Mouse (Mus musculus) ES-E14 (cell line): ENCODE measurements around the gene Ssbp2. TPM values are rescaled to one million over a fixed set of nuclear protein-coding genes. Genes with fewer than 3 reads are reported as not detected.

Experiments used
- DNase-seq: peaks from one replicate; pipeline ENCODE4 v3.0.0-alpha.2; 2013; ENCODE audit warnings: low read depth, low spot score
- H3K27ac ChIP-seq: 2 replicates; pipeline ENCODE4 v1.5.1; 2012; ENCODE audit warnings: low read depth, mild to moderate bottlenecking, low read length, moderate library complexity, mixed read lengths; ENCODE audit not compliant: poor library complexity, insufficient read depth, severe bottlenecking
- H3K36me3 ChIP-seq: 2 replicates; pipeline ENCODE4 v1.6.1; 2012; ENCODE audit warnings: mild to moderate bottlenecking, low read length, moderate library complexity, mixed read lengths; ENCODE audit not compliant: control insufficient read depth, poor library complexity, insufficient read depth, severe bottlenecking
- H3K4me1 ChIP-seq, 2 experiments: fragments of 150-350 bp in 1 of 2; sonication (generic) in 1 of 2; 2 replicates each; pipeline ENCODE4 v1.6.1; 2012; ENCODE audit warnings: low read length in 2 of 2, mild to moderate bottlenecking in 1 of 2, mixed read lengths in 1 of 2; ENCODE audit not compliant: control insufficient read depth in 2 of 2, insufficient read depth in 2 of 2, poor library complexity in 1 of 2
- H3K4me3 ChIP-seq, 2 experiments: fragments of 150-350 bp in 1 of 2; sonication (generic) in 1 of 2; 2 replicates each; pipeline ENCODE4 v1.5.1; 2012; ENCODE audit warnings: low read length in 2 of 2, low read depth in 1 of 2, mild to moderate bottlenecking in 1 of 2, mixed read lengths in 1 of 2; ENCODE audit not compliant: insufficient read depth in 1 of 2, poor library complexity in 1 of 2, severe bottlenecking in 1 of 2
- H3K9ac ChIP-seq: 2 replicates; pipeline ENCODE4 v1.6.1; 2012; ENCODE audit warnings: low read depth, mild to moderate bottlenecking, low read length, mixed read lengths; ENCODE audit not compliant: poor library complexity, insufficient read depth, severe bottlenecking
- H3K9me3 ChIP-seq: fragments of 150-350 bp; sonication (generic); 2 replicates; pipeline ENCODE4 v1.6.1; 2012; ENCODE audit warnings: low read depth, mild to moderate bottlenecking, low read length; ENCODE audit not compliant: control insufficient read depth, insufficient read depth
- CHD2 ChIP-seq: IDR thresholded peaks from 2 replicates; pipeline ENCODE4 v1.6.1; 2014; ENCODE audit warnings: mild to moderate bottlenecking, low read depth, low read length, inconsistent platforms
- HCFC1 ChIP-seq: IDR thresholded peaks from 2 replicates; pipeline ENCODE4 v1.6.1; 2012; ENCODE audit warnings: low read length, inconsistent platforms, borderline replicate concordance; ENCODE audit not compliant: insufficient read depth
- MAFK ChIP-seq: IDR thresholded peaks from 2 replicates; pipeline ENCODE4 v1.6.1; 2014; ENCODE audit warnings: mild to moderate bottlenecking, low read depth, low read length, inconsistent platforms; ENCODE audit not compliant: insufficient read depth
- ZC3H11A ChIP-seq: IDR thresholded peaks from 2 replicates; pipeline ENCODE4 v1.6.1; 2012; ENCODE audit warnings: low read depth, mild to moderate bottlenecking, inconsistent platforms, low read length, borderline replicate concordance
- ZNF384 ChIP-seq: IDR thresholded peaks from 2 replicates; pipeline ENCODE4 v1.6.1; 2012; ENCODE audit warnings: low read depth, low read length, inconsistent platforms
- in situ Hi-C, 2 experiments: fragments of 600-800 bp; cut with MboI; formaldehyde crosslinking; loops; one replicate each; pipeline ENCODE4 v1.15.1; 2025; ENCODE audit warnings: low sequenced_read_pairs in 2 of 2, inconsistent platforms in 1 of 2; ENCODE audit not compliant: unreplicated experiment in 2 of 2
- total RNA-seq: library from RNA; depleted of rRNA; stranded (reverse); fragments of 300-350 nt; gene quantifications from 2 replicates; pipeline ENCODE4 v1.2.3, GENCODE M21; 2012

The Ssbp2 gene
- total RNA-seq, 1 experiment: 7.2 TPM

DNA sequence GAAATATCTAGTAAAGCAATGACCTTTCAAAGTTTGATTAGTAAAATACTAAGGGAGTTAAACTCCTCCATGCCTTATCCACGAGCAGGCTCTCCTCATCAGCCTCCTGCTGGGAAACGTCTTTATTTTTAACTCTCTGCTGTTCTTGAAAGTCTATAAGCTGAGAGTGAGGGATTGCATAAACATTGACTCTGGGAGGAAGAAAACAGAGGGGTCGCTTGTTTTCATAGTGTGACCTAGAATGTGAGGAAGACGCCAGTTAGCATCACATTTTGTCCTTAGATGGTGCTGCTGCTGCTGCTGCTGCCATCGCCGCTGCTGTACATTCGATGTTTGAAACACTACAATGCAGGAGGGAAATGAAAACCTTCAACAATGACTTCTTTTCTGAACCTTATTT is 233.5 kb downstream of the Ssbp2 start:
- DNase-seq: no peak
- no peak overlapping the region for H3K27ac ChIP-seq
- H3K9me3 ChIP-seq: no peaks in the 10 kb centered on the region
- in situ Hi-C loops: no loop called here
- no peak overlapping the region for H3K9ac ChIP-seq
- H3K4me3 ChIP-seq: no peak overlapping the region
- no peaks in the 10 kb centered on the region for H3K4me1 ChIP-seq
- TF ChIP-seq ZNF384 (no peak), HCFC1 (no peak), MAFK (no peak), ZC3H11A (no peak), CHD2 (no peak)
- no peaks in the 10 kb centered on the region for H3K36me3 ChIP-seq

DNA sequence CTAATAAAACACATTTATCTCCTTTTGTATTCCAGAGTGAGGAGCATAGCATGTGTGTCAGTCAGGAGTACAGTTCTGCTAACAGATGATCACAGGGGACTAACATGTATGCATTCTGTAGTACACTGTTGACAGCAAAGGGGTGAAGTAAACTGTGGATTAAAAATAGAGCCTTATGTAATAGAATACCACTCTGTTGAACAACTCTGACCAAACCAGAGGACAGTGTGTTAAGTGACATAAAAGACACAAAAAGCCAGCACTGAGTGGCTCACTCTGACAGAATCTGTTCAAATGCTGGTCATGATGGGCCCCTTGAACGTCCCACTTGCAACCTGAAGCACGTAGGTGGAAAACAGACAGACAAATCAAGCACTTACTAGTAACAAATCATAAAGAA is 235.3 kb downstream of the Ssbp2 start:
- TF ChIP-seq HCFC1 (no peak), MAFK (no peak), CHD2 (no peak), ZC3H11A (no peak), ZNF384 (no peak)
- in situ Hi-C loops: no loop called here
- DNase-seq: no peak
- Histone ChIP-seq H3K9ac (no peak overlapping the region), H3K9me3 (no peaks in the 10 kb centered on the region), H3K27ac (no peak overlapping the region), H3K36me3 (no peaks in the 10 kb centered on the region), H3K4me3 (no peak overlapping the region), H3K4me1 (no peaks in the 10 kb centered on the region)

DNA sequence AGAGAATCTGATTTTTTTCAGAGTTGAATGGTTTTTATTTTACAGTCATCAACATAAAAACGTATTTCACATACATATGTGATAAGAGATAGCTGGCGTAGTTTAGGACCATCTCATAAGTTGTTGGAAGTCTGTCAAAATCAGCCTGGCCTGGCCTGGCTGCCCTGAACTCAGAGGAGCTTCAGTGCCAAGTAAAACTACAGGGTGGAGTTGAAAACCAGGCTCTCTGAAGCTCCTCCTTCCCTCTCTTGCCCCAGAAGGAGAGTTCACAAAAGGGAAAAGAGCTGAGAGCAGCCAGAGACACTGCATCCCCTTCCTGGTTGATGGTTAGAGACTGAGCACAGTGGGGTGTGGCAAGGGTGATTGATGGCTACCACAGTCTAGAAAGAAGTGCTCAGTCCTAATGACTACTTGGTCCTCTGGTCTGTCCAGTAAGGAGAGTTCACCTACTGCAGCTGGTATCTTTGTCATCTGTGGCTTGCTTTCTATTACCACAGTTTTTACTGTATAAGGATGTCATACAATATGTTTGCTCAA is 236.1 kb downstream of the Ssbp2 start:
- H3K36me3 ChIP-seq: no peaks in the 10 kb centered on the region
- no peaks in the 10 kb centered on the region for H3K9me3 ChIP-seq
- no peak overlapping the region for H3K9ac ChIP-seq
- no peaks in the 10 kb centered on the region for H3K4me1 ChIP-seq
- no peak overlapping the region for H3K27ac ChIP-seq
- DNase-seq: no peak
- TF ChIP-seq CHD2: no peak
- no peak for TF ChIP-seq HCFC1
- no peak for TF ChIP-seq ZC3H11A
- TF ChIP-seq MAFK: no peak
- no peak for TF ChIP-seq ZNF384
- in situ Hi-C loops: no loop called here
- no peak overlapping the region for H3K4me3 ChIP-seq

DNA sequence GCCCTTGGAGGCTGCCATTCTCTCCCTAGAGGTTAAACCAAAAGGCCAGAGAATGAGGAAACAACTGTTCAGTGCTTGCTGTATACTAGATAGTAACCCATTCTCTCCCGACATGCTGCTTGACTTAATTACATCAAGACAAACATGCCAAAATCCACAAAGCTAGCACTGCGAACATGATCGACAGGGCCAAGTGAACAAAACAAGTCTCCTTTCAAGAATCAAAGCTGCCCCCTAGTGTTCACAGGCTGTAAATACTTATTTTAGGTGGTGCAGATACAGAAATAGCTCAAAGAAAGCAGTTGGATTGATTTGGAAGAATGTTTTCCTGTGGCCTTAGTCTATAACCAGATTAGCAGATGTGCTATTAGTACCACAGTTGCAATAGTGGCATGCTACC is 236.9 kb downstream of the Ssbp2 start:
- Histone ChIP-seq H3K27ac (no peak overlapping the region), H3K4me3 (no peak overlapping the region), H3K9me3 (no peaks in the 10 kb centered on the region), H3K4me1 (no peaks in the 10 kb centered on the region), H3K9ac (no peak overlapping the region), H3K36me3 (no peaks in the 10 kb centered on the region)
- TF ChIP-seq ZC3H11A: peak; percentile 62
- TF ChIP-seq MAFK: no peak
- in situ Hi-C loops: no loop called here
- peak; percentile 47 for DNase-seq

DNA sequence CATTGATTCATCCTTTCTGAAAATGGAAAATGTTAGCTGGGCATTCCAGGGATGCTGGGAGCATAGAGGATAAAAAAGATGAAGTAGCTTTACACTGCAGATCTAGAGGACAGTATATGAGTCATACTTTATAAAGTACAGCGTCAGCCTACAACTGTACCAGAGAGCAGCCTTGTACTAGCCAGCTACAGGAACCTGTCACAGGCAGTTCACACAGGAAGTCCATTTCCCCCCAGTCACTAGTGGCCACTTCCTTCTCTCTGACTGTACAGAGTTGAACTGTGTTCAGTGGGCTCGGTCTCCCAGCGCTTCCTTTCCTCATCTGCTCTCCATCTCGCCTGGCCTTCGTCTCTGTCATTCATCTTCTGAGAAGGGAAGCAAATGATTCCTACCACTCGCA is 242.3 kb downstream of the Ssbp2 start:
- TF ChIP-seq CHD2 (no peak), ZNF384 (no peak), MAFK (no peak), HCFC1 (no peak), ZC3H11A (no peak)
- DNase-seq: no peak
- H3K36me3 ChIP-seq: no peaks in the 10 kb centered on the region
- H3K9me3 ChIP-seq: no peaks in the 10 kb centered on the region
- H3K27ac ChIP-seq: no peak overlapping the region
- in situ Hi-C loops: no loop called here
- H3K4me1 ChIP-seq: no peaks in the 10 kb centered on the region
- no peak overlapping the region for H3K4me3 ChIP-seq
- no peak overlapping the region for H3K9ac ChIP-seq
